Mouse (Mus musculus) CH12.LX (cell line): ENCODE data around the gene Pdss2.
A peak's percentile ranks its signal among the peaks of the same experiment; 100 is the strongest.

Experiments
- CHD1 ChIP-seq: IDR thresholded peaks from 2 replicates; pipeline ENCODE4 v1.6.1; 2012; ENCODE audit warnings: low read depth, low read length, improper control_type of control experiment, inconsistent platforms
- CTCF ChIP-seq, 2 experiments: IDR thresholded peaks in 1 of 2; conservative IDR thresholded peaks in 1 of 2; 2 replicates each; pipeline ENCODE4 v1.5.1; 2011 to 2012; ENCODE audit warnings: low read depth in 2 of 2, low read length in 2 of 2, improper control_type of control experiment in 1 of 2, inconsistent platforms in 1 of 2, mild to moderate bottlenecking in 1 of 2, moderate library complexity in 1 of 2
- E2F4 ChIP-seq: IDR thresholded peaks from 2 replicates; pipeline ENCODE4 v1.6.1; 2011; ENCODE audit warnings: low read depth, low read length, improper control_type of control experiment; ENCODE audit not compliant: insufficient replicate concordance
- EP300 ChIP-seq: IDR thresholded peaks from 2 replicates; pipeline ENCODE4 v1.6.1; 2011; ENCODE audit warnings: low read length, improper control_type of control experiment
- NRF1 ChIP-seq: IDR thresholded peaks from 2 replicates; pipeline ENCODE4 v1.6.1; 2014; ENCODE audit warnings: low read depth, mild to moderate bottlenecking, inconsistent platforms, low read length, improper control_type of control experiment, moderate library complexity
- POLR2A ChIP-seq: IDR thresholded peaks from 2 replicates; pipeline ENCODE4 v1.6.1; 2011; ENCODE audit warnings: low read depth, mild to moderate bottlenecking, improper control_type of control experiment, low read length
- TCF12 ChIP-seq: IDR thresholded peaks from 2 replicates; pipeline ENCODE4 v1.6.1; 2014; ENCODE audit warnings: low read depth, mild to moderate bottlenecking, inconsistent platforms, low read length, improper control_type of control experiment
- USF1 ChIP-seq: IDR thresholded peaks from 2 replicates; pipeline ENCODE4 v1.6.1; 2014; ENCODE audit warnings: low read depth, mild to moderate bottlenecking, inconsistent platforms, low read length, improper control_type of control experiment
- USF2 ChIP-seq: conservative IDR thresholded peaks from 2 replicates; pipeline ENCODE4 v1.6.1; 2011; ENCODE audit warnings: low read depth, low read length, improper control_type of control experiment
- ZC3H11A ChIP-seq: IDR thresholded peaks from 2 replicates; pipeline ENCODE4 v1.6.1; 2012; ENCODE audit warnings: low read depth, mild to moderate bottlenecking, inconsistent platforms, low read length, improper control_type of control experiment

GRCm38 (mm10) chr10:43420660-43421413 is 199.6 kb downstream of the Pdss2 start:
- no peak for TF ChIP-seq USF2
- no peak for TF ChIP-seq ZC3H11A
- TF ChIP-seq EP300, result no peak
- TF ChIP-seq CHD1, result no peak
- TF ChIP-seq POLR2A, result no peak
- 0 out of 4 replicates have a peak, but pooled peaks of 1 of the 2 experiments have one; percentile 7 for TF ChIP-seq CTCF (conservative IDR thresholded peaks at IDR 0.05 in 1 of 2, IDR thresholded peaks at IDR 0.05 in 1 of 2; ENCODE audit: low read depth in 2 of 2, low read length in 2 of 2)
- TF ChIP-seq E2F4, result no peak
- no peak for TF ChIP-seq USF1
- TF ChIP-seq NRF1, result no peak
- TF ChIP-seq TCF12, result no peak
